Mouse (Mus musculus) limb, embryonic 10.5 days (tissue): Measurements from ENCODE around the gene Cnot4. TPM values are rescaled to one million over a fixed set of nuclear protein-coding genes. Genes with fewer than 3 reads are reported as not detected.

Experiments used
- DNase-seq: peaks from one replicate; pipeline ENCODE4 v3.0.0-alpha.2; 2017; ENCODE audit warnings: low spot score
- H3K27ac ChIP-seq: fragments of 300-500 bp; sonication (generic); 2 replicates; pipeline ENCODE4 v1.5.1; 2016; ENCODE audit warnings: mild to moderate bottlenecking
- H3K27me3 ChIP-seq: fragments of 300-500 bp; sonication (generic); 2 replicates; pipeline ENCODE4 v1.6.1; 2016; ENCODE audit warnings: low read depth, mild to moderate bottlenecking; ENCODE audit not compliant: poor library complexity, severe bottlenecking
- H3K36me3 ChIP-seq: fragments of 300-500 bp; sonication (generic); 2 replicates; pipeline ENCODE4 v1.6.1; 2016; ENCODE audit warnings: mild to moderate bottlenecking, moderate library complexity
- H3K4me1 ChIP-seq: fragments of 300-500 bp; sonication (generic); 2 replicates; pipeline ENCODE4 v1.6.1; 2016
- H3K4me3 ChIP-seq: fragments of 300-500 bp; sonication (generic); 2 replicates; pipeline ENCODE4 v1.5.1; 2016; ENCODE audit warnings: mild to moderate bottlenecking, moderate library complexity
- H3K9me3 ChIP-seq: fragments of 300-500 bp; sonication (generic); replicated peaks from 2 replicates; pipeline ENCODE4 v1.6.1; 2016; ENCODE audit warnings: mild to moderate bottlenecking
- WGBS: fragments of 180-500 bp; shearing (Covaris S2); methylation state at CpG from one replicate; pipeline ENCODE4 v1.1.7; 2016; 5-methylcytosine and 5-hydroxymethylcytosine counted together
- polyA plus RNA-seq: library from polyadenylated mRNA; unstranded; fragments of >200 nt; fragmentation: Nextera tagmentation; extraction: Ambion mirVana; gene quantifications from 2 replicates; pipeline ENCODE4 v1.2.1, GENCODE M21; 2016

Gene Cnot4
- polyA plus RNA-seq, 1 experiment from 2014 or later = 26.9 TPM

DNA sequence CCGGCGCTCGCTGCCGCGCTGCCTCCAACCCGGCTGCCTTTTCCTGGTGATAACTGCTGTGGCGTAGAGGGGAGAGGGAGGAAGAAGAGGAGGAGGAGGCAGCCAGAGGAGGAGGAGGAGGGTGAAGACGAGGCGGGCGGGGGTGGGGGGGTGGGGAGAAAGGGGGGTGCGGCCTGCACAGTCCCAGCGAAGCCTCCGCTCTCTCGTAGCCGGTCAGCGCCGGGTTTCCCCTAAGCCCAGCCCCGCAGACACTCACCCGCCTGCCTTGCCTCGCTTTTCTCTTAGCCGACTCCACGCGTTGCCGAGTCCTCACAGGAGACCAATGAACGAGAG lies 312 bp downstream of the Cnot4 start:
- under 1% methylated on average over 25 of the region's 25 CpGs for WGBS
- H3K4me3 ChIP-seq = peak overlapping the region; percentile 84
- peak overlapping the region; percentile 91 for H3K27ac ChIP-seq
- no peaks in the 10 kb centered on the region for H3K36me3 ChIP-seq
- DNase-seq = no peak
- H3K27me3 ChIP-seq = no peaks in the 10 kb centered on the region
- H3K4me1 ChIP-seq = peaks cover 16% of the 10 kb centered on the region
- H3K9me3 ChIP-seq = no peaks in the 10 kb centered on the region

DNA sequence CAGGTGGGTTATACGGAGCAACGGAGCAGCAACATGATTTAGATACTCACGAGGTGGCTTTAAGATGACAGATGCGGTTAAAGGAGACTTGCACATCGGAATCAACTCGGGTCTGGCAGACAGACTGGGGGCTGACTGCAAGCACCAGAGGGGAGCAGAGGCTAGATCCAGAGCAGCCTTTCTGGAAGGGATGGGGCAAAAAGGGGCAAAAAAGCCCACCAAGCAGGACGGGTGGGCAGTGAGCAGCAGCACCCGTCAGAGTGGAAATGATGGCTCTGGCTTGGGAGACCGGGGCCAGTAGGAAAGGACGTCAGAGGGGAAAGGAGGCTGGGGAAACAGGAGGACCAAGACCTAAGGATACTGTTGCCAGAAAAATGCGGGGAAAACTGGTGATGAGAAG lies 718 bp downstream of the Cnot4 start:
- H3K4me3 ChIP-seq = peak overlapping the region; percentile 84
- H3K4me1 ChIP-seq = peaks cover 16% of the 10 kb centered on the region
- WGBS = under 1% methylated on average over 11 of the region's 11 CpGs
- peak overlapping the region; percentile 91 for H3K27ac ChIP-seq
- H3K27me3 ChIP-seq = no peaks in the 10 kb centered on the region
- no peak for DNase-seq
- no peaks in the 10 kb centered on the region for H3K9me3 ChIP-seq
- no peaks in the 10 kb centered on the region for H3K36me3 ChIP-seq

DNA sequence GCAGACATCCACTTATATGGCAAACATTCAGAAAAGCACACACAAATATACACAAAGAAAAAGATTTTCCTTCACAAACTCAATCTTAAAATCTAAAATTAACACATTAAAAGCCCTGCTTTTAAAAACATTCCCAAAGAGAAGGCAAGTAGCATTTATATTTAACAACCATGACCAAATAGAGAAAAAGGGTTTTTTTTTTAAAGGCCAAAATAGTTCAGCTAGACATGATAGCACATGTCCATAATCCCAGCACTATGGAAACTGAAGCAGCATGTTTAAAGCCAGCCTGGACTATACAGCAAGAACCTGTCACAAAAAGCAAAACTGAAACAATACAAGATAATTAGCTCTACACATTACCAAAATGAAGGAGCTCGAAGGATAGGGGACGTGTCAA lies 11.0 kb downstream of the Cnot4 start:
- no peak overlapping the region for H3K4me3 ChIP-seq
- no peak for DNase-seq
- no peaks in the 10 kb centered on the region for H3K4me1 ChIP-seq
- no peaks in the 10 kb centered on the region for H3K9me3 ChIP-seq
- H3K27ac ChIP-seq = no peak overlapping the region
- WGBS = 94% methylated on average over 2 of the region's 2 CpGs
- no peaks in the 10 kb centered on the region for H3K27me3 ChIP-seq
- peaks cover 28% of the 10 kb centered on the region for H3K36me3 ChIP-seq

DNA sequence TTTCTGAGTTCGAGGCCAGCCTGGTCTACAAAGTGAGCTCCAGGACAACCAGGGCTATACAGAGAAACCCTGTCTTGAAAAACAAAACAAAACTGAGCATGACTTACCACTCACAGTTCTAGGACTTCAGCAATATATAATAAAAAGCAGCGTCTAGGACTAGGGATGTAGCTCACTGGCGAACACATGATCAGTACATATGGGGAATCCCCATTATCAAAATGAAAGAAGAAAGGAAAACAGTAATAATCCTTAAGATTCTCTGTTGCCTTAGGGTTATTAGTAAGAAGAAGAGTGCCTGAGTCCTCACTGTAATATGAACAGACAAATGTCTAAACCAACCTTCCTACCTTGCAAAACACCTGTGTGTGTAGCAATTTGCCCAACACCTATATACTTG lies 11.6 kb downstream of the Cnot4 start:
- Histone ChIP-seq H3K4me1 (no peaks in the 10 kb centered on the region), H3K4me3 (no peak overlapping the region), H3K36me3 (peaks cover 24% of the 10 kb centered on the region), H3K27me3 (no peaks in the 10 kb centered on the region), H3K9me3 (no peaks in the 10 kb centered on the region), H3K27ac (no peak overlapping the region)
- WGBS = 93% methylated on average over 3 of the region's 3 CpGs
- no peak for DNase-seq

DNA sequence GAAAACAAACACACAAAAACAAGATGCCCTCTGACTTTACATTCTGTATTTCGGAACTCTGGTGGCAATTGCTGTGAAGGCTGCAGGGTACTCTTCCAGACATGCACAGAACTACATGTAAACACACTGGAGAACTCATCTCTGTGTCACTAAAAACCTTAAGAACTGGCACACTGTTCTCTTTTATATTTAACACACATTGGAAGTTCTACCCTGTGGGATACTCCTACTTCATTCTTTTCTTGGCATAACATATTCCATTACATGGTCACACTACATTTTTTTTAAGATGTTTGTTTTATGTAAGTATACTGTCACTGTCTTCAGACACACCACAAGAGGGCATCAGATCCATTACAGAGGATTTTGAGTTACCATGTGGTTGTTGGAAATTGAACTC lies 31.1 kb downstream of the Cnot4 start:
- 96% methylated on average over 1 of the region's 1 CpGs for WGBS
- Histone ChIP-seq H3K4me3 (no peak overlapping the region), H3K27me3 (no peaks in the 10 kb centered on the region), H3K9me3 (no peaks in the 10 kb centered on the region), H3K36me3 (peaks cover 11% of the 10 kb centered on the region), H3K27ac (no peak overlapping the region), H3K4me1 (no peaks in the 10 kb centered on the region)
- DNase-seq = no peak

DNA sequence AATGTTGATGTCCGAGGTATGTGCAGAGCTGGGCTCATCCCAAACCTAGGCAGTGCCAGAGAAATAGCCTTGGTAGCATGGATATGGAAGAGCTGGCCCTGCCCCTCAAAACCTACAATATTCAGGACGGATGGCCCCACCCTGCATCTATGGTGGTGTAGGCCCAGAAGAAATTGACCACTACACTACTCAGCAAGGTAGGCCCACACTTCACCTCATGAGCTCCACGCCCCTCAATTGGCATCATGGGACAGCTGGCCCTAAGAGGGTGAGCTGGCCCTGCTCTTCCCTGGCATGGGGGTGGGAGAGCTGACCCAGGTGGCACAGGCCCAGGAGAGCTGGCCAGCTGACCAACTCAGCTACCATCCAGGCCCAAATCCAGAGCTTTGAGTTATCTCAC lies 48.6 kb downstream of the Cnot4 start:
- WGBS = 95% methylated on average over 3 of the region's 3 CpGs

DNA sequence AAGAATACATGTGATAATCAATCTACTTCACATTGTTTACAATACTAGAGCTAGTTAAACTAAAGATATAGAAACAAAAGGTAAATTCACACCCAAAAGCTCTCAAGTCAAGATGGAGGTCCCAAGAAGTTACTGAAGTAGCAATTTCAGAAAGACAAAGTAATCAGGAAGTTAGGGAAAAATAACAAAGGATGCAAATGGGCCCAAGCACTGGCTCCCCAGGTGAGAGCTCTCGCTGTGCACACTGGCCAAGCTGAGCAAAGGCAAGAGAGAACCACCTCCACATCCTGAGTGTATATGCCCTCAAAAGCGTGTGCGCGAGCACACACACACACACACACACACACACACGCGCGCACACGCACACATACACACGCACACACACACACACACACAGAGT lies 58.4 kb downstream of the Cnot4 start:
- Histone ChIP-seq H3K4me3 (no peak overlapping the region), H3K9me3 (no peaks in the 10 kb centered on the region), H3K4me1 (no peaks in the 10 kb centered on the region), H3K36me3 (peaks cover 48% of the 10 kb centered on the region), H3K27me3 (no peaks in the 10 kb centered on the region), H3K27ac (no peak overlapping the region)
- 97% methylated on average over 9 of the region's 9 CpGs for WGBS
- DNase-seq = no peak

More for the DNA sequence above, 48.6 kb downstream of the Cnot4 start:
- no peaks in the 10 kb centered on the region for H3K9me3 ChIP-seq
- no peak overlapping the region for H3K4me3 ChIP-seq
- no peak for DNase-seq
- H3K36me3 ChIP-seq = peaks cover 19% of the 10 kb centered on the region
- no peaks in the 10 kb centered on the region for H3K4me1 ChIP-seq
- H3K27me3 ChIP-seq = no peaks in the 10 kb centered on the region
- no peak overlapping the region for H3K27ac ChIP-seq

DNA sequence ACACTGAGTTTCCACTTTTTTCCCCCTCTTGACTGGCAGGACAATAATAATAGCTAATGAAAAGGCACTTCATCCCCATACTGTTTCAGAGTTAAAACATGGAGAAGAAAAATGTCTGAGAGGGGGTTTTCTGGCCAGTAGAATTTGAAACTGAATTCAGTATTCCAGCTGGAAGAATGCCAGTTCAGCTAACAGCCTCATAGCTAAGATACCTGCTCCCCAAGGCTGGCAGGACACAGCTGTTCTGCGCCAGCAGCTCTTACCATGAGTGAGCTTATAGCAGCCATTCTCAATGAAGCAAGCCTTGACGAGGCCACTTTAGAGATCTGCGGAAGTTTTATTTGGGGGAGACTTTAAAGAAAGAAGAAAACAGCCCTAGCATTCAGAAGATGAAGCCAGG lies 62.3 kb downstream of the Cnot4 start:
- no peak for DNase-seq

DNA sequence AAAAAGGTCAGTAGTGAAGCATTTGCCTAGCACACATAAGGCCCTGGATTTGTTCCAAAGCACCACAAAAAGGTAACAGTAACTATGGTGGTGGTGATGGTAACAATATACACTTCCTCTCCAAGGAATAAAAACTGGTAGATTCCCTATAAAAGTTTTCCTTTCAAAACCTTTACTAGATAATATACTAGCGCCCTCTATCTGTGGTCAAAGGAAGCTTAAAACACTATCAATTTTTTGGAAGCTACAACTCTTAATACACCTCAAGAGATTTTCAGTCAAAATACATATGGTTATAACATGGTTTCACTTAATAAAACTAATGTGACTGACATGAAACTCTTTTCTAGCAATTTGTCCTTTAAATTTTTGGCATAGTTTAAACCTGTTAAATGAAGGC lies 71.1 kb downstream of the Cnot4 start:
- peaks cover 39% of the 10 kb centered on the region for H3K36me3 ChIP-seq
- 17% methylated on average over 1 of the region's 1 CpGs for WGBS
- H3K27me3 ChIP-seq = no peaks in the 10 kb centered on the region
- no peak overlapping the region for H3K27ac ChIP-seq
- no peak for DNase-seq
- no peaks in the 10 kb centered on the region for H3K4me1 ChIP-seq
- no peaks in the 10 kb centered on the region for H3K9me3 ChIP-seq
- no peak overlapping the region for H3K4me3 ChIP-seq

More for the DNA sequence above, 62.3 kb downstream of the Cnot4 start:
- no peaks in the 10 kb centered on the region for H3K4me1 ChIP-seq
- 84% methylated on average over 3 of the region's 3 CpGs for WGBS
- H3K9me3 ChIP-seq = no peaks in the 10 kb centered on the region
- H3K27me3 ChIP-seq = no peaks in the 10 kb centered on the region
- H3K4me3 ChIP-seq = no peak overlapping the region
- H3K36me3 ChIP-seq = peaks cover 47% of the 10 kb centered on the region
- H3K27ac ChIP-seq = no peak overlapping the region

DNA sequence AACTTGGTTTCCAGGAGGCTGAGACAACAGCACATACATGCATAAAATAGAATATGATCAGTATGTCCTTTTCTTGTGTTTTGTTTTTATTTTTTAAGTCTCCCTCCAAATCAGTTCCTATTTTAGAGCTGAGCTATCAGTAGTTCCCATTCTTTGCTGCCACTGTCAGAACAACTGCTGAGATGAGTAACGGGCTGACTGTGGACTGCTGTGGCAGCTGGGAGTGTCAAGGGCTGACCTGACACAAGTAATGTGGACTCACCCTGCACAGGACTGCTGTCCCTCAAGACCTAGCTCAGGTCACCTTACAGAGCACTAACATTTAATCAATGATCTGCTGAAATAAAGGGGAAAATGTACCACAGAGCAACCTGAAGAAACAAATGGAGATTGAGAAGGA lies 90.4 kb downstream of the Cnot4 start:
- H3K27me3 ChIP-seq = no peaks in the 10 kb centered on the region
- no peaks in the 10 kb centered on the region for H3K4me1 ChIP-seq
- H3K36me3 ChIP-seq = peaks cover 3% of the 10 kb centered on the region; the same call in 1 of the 2 replicates
- H3K4me3 ChIP-seq = no peak overlapping the region
- DNase-seq = no peak
- WGBS = 92% methylated on average over 1 of the region's 1 CpGs
- no peaks in the 10 kb centered on the region for H3K9me3 ChIP-seq
- H3K27ac ChIP-seq = no peak overlapping the region

DNA sequence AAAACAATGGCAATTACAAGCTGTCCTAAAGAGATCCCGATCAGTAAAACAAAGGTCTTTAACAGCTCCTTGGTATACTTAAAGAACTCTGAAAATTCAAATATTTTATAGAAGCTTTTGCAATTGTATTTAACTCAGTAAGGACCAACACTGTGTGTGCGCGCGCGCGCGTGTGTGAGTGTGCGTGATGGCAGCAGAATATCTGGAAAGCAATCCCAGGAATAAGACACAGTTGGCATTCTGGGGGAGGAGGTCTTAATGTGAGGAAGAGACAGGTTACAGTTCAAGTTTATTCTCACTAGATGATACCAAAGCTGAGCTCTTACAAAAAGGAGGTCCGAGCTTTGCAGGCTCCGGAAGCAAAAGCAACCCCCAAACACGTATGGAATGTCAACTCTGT lies 100.2 kb downstream of the Cnot4 start:
- H3K4me3 ChIP-seq = no peak overlapping the region
- WGBS = 95% methylated on average over 11 of the region's 11 CpGs
- no peaks in the 10 kb centered on the region for H3K9me3 ChIP-seq
- H3K4me1 ChIP-seq = no peaks in the 10 kb centered on the region
- no peak for DNase-seq
- H3K27me3 ChIP-seq = no peaks in the 10 kb centered on the region
- H3K27ac ChIP-seq = no peak overlapping the region
- peaks cover 11% of the 10 kb centered on the region for H3K36me3 ChIP-seq

DNA sequence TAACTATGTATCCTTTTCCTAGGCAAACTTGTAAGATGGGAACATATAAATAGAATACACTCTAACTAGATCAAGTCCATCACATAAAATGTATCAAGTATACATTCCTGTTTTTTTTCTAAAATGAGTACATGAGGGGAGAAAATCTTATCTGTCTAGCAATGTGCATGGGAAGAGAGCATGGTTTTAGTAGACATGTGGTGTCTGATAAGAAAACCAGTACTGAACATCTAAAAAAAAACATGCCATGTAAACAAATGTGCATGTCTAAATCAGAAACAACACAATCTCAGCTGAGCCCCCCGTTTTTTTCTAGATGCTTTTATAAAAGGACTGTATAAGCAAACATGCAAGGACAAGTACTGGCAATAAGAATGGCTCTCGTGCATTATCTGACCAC lies 100.8 kb downstream of the Cnot4 start:
- DNase-seq = no peak
- Histone ChIP-seq H3K36me3 (peaks cover 11% of the 10 kb centered on the region), H3K4me1 (no peaks in the 10 kb centered on the region), H3K4me3 (no peak overlapping the region), H3K27me3 (no peaks in the 10 kb centered on the region), H3K27ac (no peak overlapping the region), H3K9me3 (no peaks in the 10 kb centered on the region)
- 83% methylated on average over 2 of the region's 2 CpGs for WGBS

DNA sequence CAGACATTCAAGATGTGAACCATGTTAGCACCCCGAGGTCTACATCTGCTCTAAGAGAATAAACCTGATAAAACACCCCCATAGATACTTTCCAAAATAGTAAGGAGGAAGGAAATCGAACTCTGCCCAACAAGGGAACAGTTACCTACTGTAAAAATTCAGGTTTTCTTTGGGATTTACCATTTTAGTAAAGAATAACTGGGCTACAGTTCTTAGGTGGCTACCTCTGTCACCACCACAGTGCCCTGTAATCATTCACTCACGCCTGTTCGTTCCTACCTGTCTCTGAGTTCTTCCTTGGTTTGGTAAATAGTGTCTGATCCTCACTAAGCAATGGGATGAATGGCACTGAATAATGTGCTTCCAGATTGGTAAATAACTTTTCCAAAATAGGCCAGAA lies 102.7 kb downstream of the Cnot4 start:
- DNase-seq = no peak
- Histone ChIP-seq H3K27me3 (no peaks in the 10 kb centered on the region), H3K9me3 (no peaks in the 10 kb centered on the region), H3K4me1 (no peaks in the 10 kb centered on the region), H3K36me3 (0 out of 2 replicates have a peak, but pooled peaks cover 2% of the 10 kb centered on the region), H3K4me3 (no peak overlapping the region), H3K27ac (no peak overlapping the region)
- 93% methylated on average over 4 of the region's 4 CpGs for WGBS

DNA sequence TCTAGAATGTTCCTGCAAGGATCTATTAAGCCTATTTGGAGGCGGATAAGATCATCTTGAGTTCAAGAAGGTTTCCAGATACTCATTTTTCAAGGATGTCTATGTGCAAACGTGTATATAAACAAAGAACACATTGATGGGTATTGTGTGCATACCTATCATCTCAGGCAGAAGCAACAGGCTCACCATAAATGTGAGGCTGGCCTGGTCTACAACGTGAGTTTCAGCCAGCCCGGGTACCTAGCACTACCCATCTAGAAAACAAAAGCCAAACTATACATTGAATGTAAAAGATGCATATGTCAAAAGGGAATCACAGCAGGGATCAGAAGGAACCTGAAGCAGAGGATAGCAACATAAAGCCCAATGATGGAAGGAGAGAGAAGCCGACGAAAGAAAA lies 103.3 kb downstream of the Cnot4 start:
- 0 out of 2 replicates have a peak, but pooled peaks cover 2% of the 10 kb centered on the region for H3K36me3 ChIP-seq
- H3K9me3 ChIP-seq = no peaks in the 10 kb centered on the region
- DNase-seq = no peak
- no peak overlapping the region for H3K27ac ChIP-seq
- H3K4me3 ChIP-seq = no peak overlapping the region
- H3K4me1 ChIP-seq = no peaks in the 10 kb centered on the region
- H3K27me3 ChIP-seq = no peaks in the 10 kb centered on the region
- WGBS = 91% methylated on average over 6 of the region's 6 CpGs
